Mouse (Mus musculus) embryonic stem cell, embryonic (primary cell): ENCODE measurements around the gene Ccdc6.

Source experiments
- CTCF ChIA-PET, 4 experiments: fragments of 300-600 bp in 2 of 4; fragments of 350-600 bp in 2 of 4; sonication (Branson Sonifier 250); formaldehyde crosslinking; loops; one replicate each; lab custom pipeline; 2022; ENCODE audit warnings: inconsistent platforms in 2 of 4; lab: Charles Lee
- POLR2A ChIA-PET, 4 experiments: fragments of 300-600 bp in 2 of 4; fragments of 350-600 bp in 2 of 4; sonication (Branson Sonifier 250); formaldehyde crosslinking; loops; one replicate each; lab custom pipeline; 2022; ENCODE audit warnings: antibody characterized with exemption in 4 of 4, inconsistent platforms in 1 of 4; lab: Charles Lee

Ccdc6 gene

GRCm38 (mm10) chr10:70083241-70083640 lies 13.7 kb upstream of the Ccdc6 start:
- CTCF ChIA-PET, result no interaction called here
- POLR2A ChIA-PET, result no interaction called here

DNA sequence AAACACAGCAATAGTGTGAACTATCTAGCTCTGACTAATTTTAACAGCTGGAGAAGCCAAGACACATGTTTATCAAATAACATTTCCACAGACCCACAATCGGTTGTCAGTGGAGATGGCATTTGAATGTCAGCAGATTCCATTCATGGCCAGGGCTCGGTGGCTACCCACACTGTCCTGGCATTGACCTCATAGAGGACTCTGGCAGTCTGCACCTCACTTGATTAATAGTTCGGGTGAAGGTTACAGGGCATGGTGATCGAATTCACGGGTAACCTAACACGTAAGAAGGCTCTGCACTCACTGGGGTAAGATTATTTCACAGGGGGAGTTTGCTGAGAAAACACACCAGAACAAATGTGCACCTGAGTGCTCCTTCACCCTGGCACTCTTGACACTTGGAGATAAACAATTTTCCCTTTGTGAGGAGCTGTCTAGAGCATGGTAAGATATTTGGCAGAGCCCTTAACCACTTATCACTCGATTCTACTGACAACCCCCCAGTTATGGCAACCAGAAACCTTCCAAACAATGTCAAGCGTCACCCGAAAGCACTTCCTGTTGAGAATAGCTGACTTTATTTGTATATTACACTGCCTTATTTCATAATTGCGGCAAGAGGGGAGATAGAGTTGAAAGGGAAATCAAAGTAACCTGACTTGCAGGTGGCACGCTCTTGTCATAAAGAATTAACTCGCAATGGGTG lies 11.5 kb upstream of the Ccdc6 start:
- ChIA-PET CTCF (no interaction called here), POLR2A (no interaction called here)

GRCm38 (mm10) chr10:70088788-70089187 lies 8.1 kb upstream of the Ccdc6 start:
- ChIA-PET POLR2A (interaction anchor here in 1 of 4 experiments (0.5 kb wide), 1 partner anchor 205 kb away, joined by 4 read pairs; no protein-coding TSS in a partner anchor), CTCF (no interaction called here)

GRCm38 (mm10) chr10:70091876-70092462 lies 5.0 kb upstream of the Ccdc6 start:
- ChIA-PET POLR2A (interaction anchor here in 3 of 4 experiments (0.5 to 1.5 kb wide), 7 partner anchors 9 to 287 kb away, joined by 3 to 4 read pairs (median 3); no protein-coding TSS in a partner anchor), CTCF (interaction anchor here in 1 of 4 experiments (0.6 kb wide), 1 partner anchor 44 kb away, joined by 3 read pairs; no protein-coding TSS in a partner anchor)

DNA sequence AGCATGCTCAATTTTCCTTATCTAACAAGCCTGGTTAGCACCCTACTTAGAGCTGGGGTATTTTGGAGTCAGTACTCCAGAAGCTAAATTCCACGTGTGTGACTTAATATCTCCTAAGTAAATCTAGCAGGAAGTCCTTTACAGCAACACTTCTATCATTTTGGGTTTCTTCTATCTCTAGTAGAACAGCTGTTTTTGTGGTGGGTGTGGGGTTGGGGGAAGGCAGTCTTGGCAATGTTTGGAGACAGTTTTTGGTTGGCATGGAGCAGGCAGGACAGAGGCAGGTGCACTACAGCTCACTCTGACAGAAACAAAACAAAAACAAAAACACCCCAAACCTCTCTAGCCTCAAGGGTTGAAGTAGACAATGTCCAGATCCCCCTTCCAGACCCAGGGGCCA lies 3.1 kb upstream of the Ccdc6 start:
- ChIA-PET CTCF (no interaction called here), POLR2A (interaction anchor here in 2 of 4 experiments (0.8 to 5.0 kb wide), 3 partner anchors 11 to 17 kb away, joined by 3 to 31 read pairs (median 16); no protein-coding TSS in a partner anchor)

GRCm38 (mm10) chr10:70095031-70095470 lies 1.9 kb upstream of the Ccdc6 start:
- ChIA-PET CTCF (interaction anchor here in 3 of 4 experiments (0.6 to 2.0 kb wide), 4 partner anchors 41 to 431 kb away, joined by 4 to 6 read pairs (median 4); no protein-coding TSS in a partner anchor), POLR2A (interaction anchor here in 3 of 4 experiments (0.6 to 5.0 kb wide), 36 partner anchors 8 to 445 kb away, joined by 3 to 34 read pairs (median 4); partner anchors contain the start of gene Slc16a9 (in 2 of the 3))

DNA sequence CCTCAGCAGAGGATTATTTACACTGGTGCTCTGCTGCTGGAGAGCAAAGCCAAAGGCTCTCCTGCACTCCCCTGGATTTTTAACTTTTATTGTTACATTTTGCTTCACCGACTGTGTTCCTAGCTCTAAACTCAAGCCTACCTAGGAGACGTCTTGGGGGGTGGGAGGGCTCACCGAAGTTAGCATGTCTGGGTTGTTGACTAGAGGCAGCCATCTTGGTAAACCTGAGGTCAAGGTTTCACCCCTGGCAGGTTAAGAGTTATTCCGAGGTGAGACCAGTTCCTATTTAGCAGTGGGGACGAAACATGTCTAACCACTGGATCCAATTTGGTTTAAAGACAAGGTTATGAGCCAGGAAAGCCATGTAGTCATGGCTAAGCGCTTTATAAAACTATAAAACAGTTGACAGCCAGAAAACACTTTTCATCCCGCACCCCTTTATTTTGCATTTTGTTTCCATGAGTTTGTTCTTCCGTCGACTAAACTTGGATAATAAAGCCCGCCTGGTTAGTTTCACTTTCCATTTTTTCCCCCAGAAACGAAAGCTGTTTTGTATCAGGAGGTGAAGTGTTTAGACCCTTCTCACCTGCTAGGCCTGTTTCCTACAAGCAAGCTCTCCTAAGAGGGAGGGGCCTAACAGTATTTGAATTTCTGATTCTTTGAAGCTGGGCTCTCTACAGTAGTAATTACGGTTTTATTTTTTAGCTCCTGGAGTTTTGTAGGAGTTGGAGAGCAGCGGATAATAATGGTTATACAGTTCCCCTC lies 1.2 kb upstream of the Ccdc6 start:
- POLR2A ChIA-PET, result interaction anchor here in 3 of 4 experiments (0.6 to 5.0 kb wide), 49 partner anchors 8 to 445 kb away, joined by 3 to 34 read pairs (median 4); partner anchors contain the start of gene Slc16a9 (in 3 of the 3)
- CTCF ChIA-PET, result interaction anchor here in 2 of 4 experiments (0.8 to 2.0 kb wide), 7 partner anchors 31 to 225 kb away, joined by 3 to 6 read pairs (median 4); no protein-coding TSS in a partner anchor

- ChIA-PET POLR2A (interaction anchor here (0.6 to 5.0 kb wide), 24 partner anchors 8 to 283 kb away, joined by 3 to 34 read pairs (median 4); partner anchors contain the start of gene Slc16a9 (in 1 of the 4)), CTCF (interaction anchor here (0.5 to 1.7 kb wide), 10 partner anchors 38 to 252 kb away, joined by 3 to 7 read pairs (median 4); no protein-coding TSS in a partner anchor)
Measured at GRCm38 (mm10) chr10:70097291-70097901, 475 bp downstream of the Ccdc6 start.

DNA sequence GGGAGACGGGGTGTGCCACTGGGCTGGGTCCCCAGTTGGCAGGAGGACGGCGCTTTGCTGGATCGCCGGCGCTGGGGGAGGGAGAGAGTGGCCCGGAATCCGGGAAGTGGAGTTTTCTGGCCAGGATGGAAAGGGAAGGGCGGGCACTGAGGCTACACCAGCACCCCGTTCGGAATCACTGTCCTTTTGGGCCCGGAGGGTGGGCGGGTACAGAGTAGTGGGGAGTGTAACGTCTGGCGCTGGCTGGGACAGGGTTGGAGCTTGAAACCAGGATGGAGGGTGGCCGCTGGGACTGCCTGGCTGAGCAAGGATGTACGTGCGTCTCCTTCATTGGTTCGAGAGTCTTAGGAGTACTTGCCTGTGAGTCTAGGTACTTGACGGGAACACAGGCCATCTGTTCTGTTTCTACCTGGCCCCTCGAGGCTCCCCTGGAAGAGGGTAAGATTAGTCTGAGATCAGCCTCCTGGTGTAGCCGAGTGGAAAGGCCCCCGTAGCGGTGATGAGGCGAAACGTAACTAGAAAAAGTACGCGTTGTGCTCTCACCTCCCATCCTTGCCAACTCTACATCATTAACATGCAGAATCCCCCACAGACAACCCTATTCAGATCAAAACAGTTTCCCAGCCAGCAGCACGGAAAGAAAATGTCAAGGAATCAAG lies 1.1 kb downstream of the Ccdc6 start:
- CTCF ChIA-PET, result interaction anchor here in 2 of 4 experiments (0.5 to 0.7 kb wide), 5 partner anchors 38 to 251 kb away, joined by 3 to 7 read pairs (median 4); no protein-coding TSS in a partner anchor
- POLR2A ChIA-PET, result interaction anchor here in 2 of 4 experiments (1.0 to 5.0 kb wide), 13 partner anchors 8 to 267 kb away, joined by 3 to 34 read pairs (median 5); no protein-coding TSS in a partner anchor

DNA sequence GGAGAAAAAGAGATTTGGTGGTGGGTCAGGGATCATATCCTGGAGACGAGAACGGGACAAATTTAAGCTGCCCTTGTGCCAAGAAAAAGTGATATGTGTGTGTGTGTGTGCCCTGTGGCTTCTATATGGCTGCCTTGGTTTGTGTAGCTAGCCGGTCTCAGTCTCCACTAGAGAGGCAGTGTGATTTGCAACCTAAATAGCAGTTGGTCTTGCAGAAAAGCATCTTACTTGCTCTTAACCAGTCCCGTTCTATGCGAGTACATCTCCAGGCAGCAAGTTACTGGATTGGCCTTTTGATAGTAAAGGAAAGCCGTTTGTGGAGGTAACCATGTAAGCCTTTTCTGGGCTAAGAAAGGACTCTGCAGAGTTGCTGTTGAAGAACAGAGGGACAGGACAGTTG lies 1.7 kb downstream of the Ccdc6 start:
- ChIA-PET POLR2A (interaction anchor here in 2 of 4 experiments (1.1 to 5.0 kb wide), 4 partner anchors 12 to 190 kb away, joined by 3 to 31 read pairs (median 6); no protein-coding TSS in a partner anchor), CTCF (interaction anchor here in 2 of 4 experiments (0.6 to 0.7 kb wide), 2 partner anchors 75 to 158 kb away, joined by 3 read pairs; no protein-coding TSS in a partner anchor)

- CTCF ChIA-PET, result interaction anchor here in 1 of 4 experiments (0.7 kb wide), 1 partner anchor 76 kb away, joined by 3 read pairs; no protein-coding TSS in a partner anchor
- POLR2A ChIA-PET, result interaction anchor here in 1 of 4 experiments (1.2 kb wide), 1 partner anchor 33 kb away, joined by 6 read pairs; no protein-coding TSS in a partner anchor
Measured at GRCm38 (mm10) chr10:70099052-70099451, 2.1 kb downstream of the Ccdc6 start.

GRCm38 (mm10) chr10:70102086-70102485 lies 5.2 kb downstream of the Ccdc6 start:
- ChIA-PET POLR2A (interaction anchor here in 2 of 4 experiments (0.6 to 0.9 kb wide), 2 partner anchors 10 to 95 kb away, joined by 3 to 5 read pairs; no protein-coding TSS in a partner anchor), CTCF (interaction anchor here in 1 of 4 experiments (0.6 to 0.7 kb wide), 2 partner anchors 86 to 1393 kb away, joined by 3 to 7 read pairs; no protein-coding TSS in a partner anchor)

DNA sequence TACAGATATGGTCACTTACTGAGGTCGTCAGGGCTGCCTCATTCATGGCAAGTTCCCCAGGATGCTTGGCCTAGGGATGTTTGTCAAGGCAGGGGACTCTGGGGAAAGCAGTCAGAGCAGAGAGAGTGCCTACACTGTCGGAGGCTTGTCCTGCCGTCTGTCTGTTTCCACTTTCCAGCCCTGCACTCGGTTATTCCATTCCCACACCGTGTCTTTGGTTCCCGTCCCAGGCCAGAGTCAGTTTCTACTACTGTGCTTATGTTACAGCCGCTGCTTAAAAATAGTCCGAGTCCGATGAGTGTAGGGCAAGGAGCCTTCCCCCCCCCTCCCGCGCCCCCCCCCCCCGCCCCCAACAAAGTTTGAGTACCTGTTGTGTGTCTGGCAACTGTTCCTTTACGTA lies 11.1 kb downstream of the Ccdc6 start:
- CTCF ChIA-PET, result no interaction called here
- POLR2A ChIA-PET, result interaction anchor here in 1 of 4 experiments (0.6 to 1.7 kb wide), 3 partner anchors 11 to 250 kb away, joined by 3 to 5 read pairs (median 5); partner anchors contain the start of gene Ccdc6

DNA sequence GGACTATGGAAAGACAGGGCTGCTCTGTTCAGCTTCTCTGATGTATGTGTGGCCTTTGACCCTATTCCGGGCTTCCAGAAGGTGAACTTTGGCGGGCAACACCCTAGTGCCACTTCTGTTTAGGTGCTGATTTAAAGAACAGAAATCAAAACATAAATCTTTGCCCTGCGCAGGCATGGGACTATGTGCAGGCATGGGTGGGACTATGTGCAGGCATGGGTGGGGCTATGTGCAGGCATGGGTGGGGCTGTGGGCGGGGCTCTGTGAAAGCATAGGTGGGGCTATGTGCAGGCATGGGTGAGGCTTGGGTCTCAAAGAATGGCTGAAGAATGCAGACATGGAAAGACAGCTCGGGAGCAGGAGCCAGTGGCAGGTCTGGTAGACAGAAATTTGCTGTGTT lies 13.1 kb downstream of the Ccdc6 start:
- ChIA-PET POLR2A (interaction anchor here in 3 of 4 experiments (0.6 to 3.8 kb wide), 11 partner anchors 10 to 182 kb away, joined by 3 to 31 read pairs (median 4); partner anchors contain the start of gene Ccdc6 (in 2 of the 3)), CTCF (interaction anchor here in 3 of 4 experiments (0.6 to 1.9 kb wide), 5 partner anchors 10 to 133 kb away, joined by 4 to 13 read pairs (median 5); no protein-coding TSS in a partner anchor)

- POLR2A ChIA-PET, result interaction anchor here in 3 of 4 experiments (0.6 to 3.8 kb wide), 7 partner anchors 14 to 183 kb away, joined by 3 to 31 read pairs (median 6); partner anchors contain the start of gene Ccdc6 (in 2 of the 3)
- CTCF ChIA-PET, result interaction anchor here in 2 of 4 experiments (0.6 to 1.9 kb wide), 5 partner anchors 25 to 727 kb away, joined by 3 to 6 read pairs (median 4); no protein-coding TSS in a partner anchor
Measured at GRCm38 (mm10) chr10:70110815-70111214, 13.9 kb downstream of the Ccdc6 start.

- ChIA-PET POLR2A (interaction anchor here in 2 of 4 experiments (0.9 to 3.8 kb wide), 4 partner anchors 9 to 21 kb away, joined by 3 to 31 read pairs (median 4); partner anchors contain the start of gene Ccdc6 (in 2 of the 2)), CTCF (interaction anchor here in 1 of 4 experiments (0.9 kb wide), 1 partner anchor 26 kb away, joined by 3 read pairs; no protein-coding TSS in a partner anchor)
Measured at GRCm38 (mm10) chr10:70111643-70112042, 14.7 kb downstream of the Ccdc6 start.
